Mouse (Mus musculus) brain, embryonic 14.5 days (tissue): ENCODE measurements around the gene Baz2a.

Source experiments
- CTCF ChIP-seq: fragments of 200-500 bp; IDR thresholded peaks from 2 replicates; pipeline ENCODE4 v1.5.1; 2012; ENCODE audit warnings: inconsistent platforms, mild to moderate bottlenecking, moderate library complexity, borderline replicate concordance; ENCODE audit not compliant: insufficient read depth, insufficient read length; ENCODE audit errors: extremely low read depth
- POLR2A ChIP-seq: fragments of 200-500 bp; IDR thresholded peaks from 2 replicates; pipeline ENCODE4 v1.6.1; 2012; ENCODE audit warnings: mild to moderate bottlenecking, inconsistent platforms, borderline replicate concordance; ENCODE audit not compliant: poor library complexity, insufficient read depth, insufficient read length, severe bottlenecking; ENCODE audit errors: extremely low read depth

DNA sequence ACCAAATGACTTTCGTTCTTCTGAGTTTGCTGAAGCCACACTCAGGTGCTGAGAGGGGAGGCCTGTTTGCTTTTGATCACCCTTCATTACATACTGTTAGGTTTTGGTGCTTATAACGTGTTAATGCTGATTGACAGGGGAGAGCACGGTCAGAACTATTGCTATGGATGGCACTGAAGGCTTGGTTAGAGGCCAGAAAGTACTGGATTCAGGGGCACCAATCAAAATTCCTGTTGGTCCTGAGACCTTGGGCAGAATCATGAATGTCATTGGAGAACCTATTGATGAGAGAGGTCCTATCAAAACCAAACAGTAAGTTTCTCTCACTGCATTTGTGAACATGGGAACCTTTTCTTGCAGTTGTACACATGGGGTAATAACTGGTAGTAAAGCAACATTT, 7.2 kb upstream of the Baz2a start:
- TF ChIP-seq POLR2A (no peak), CTCF (no peak)
